Mouse (Mus musculus) heart, embryonic 12.5 days (tissue): ENCODE measurements around the gene Cry1. TPM values are rescaled to one million over a fixed set of nuclear protein-coding genes. Genes with fewer than 3 reads are reported as not detected.

Experiments used
- ATAC-seq: fragments of 200-750 bp; cut with Nextera tagmentation; 2 replicates; pipeline ENCODE4 v1.8.0; 2017; ENCODE audit warnings: moderate TSS enrichment, moderate library complexity; ENCODE audit not compliant: insufficient number of reproducible peaks, low FRiP score
- H3K27ac ChIP-seq: fragments of 300-500 bp; sonication (generic); 2 replicates; pipeline ENCODE4 v1.5.1; 2016; ENCODE audit warnings: mild to moderate bottlenecking, moderate library complexity; ENCODE audit not compliant: poor library complexity, severe bottlenecking
- H3K27me3 ChIP-seq: fragments of 300-500 bp; sonication (generic); replicated peaks from 2 replicates; pipeline ENCODE4 v1.6.1; 2016; ENCODE audit warnings: mild to moderate bottlenecking, moderate library complexity
- H3K36me3 ChIP-seq: fragments of 300-500 bp; sonication (generic); 2 replicates; pipeline ENCODE4 v1.6.1; 2016; ENCODE audit warnings: mild to moderate bottlenecking, moderate library complexity
- H3K4me1 ChIP-seq: fragments of 300-500 bp; sonication (generic); replicated peaks from 2 replicates; pipeline ENCODE4 v1.6.1; 2016; ENCODE audit warnings: mild to moderate bottlenecking
- H3K4me2 ChIP-seq: fragments of 300-500 bp; sonication (generic); 2 replicates; pipeline ENCODE4 v1.6.1; 2016; ENCODE audit warnings: mild to moderate bottlenecking, moderate library complexity
- H3K4me3 ChIP-seq: fragments of 300-500 bp; sonication (generic); 2 replicates; pipeline ENCODE4 v1.5.1; 2016; ENCODE audit warnings: mild to moderate bottlenecking
- H3K9ac ChIP-seq: fragments of 300-500 bp; sonication (generic); 2 replicates; pipeline ENCODE4 v1.6.1; 2016; ENCODE audit warnings: mild to moderate bottlenecking, moderate library complexity
- H3K9me3 ChIP-seq: fragments of 300-500 bp; sonication (generic); replicated peaks from 2 replicates; pipeline ENCODE4 v1.6.1; 2016; ENCODE audit warnings: mild to moderate bottlenecking, moderate library complexity
- WGBS: fragments of 180-500 bp; shearing (Covaris S2); methylation state at CpG from one replicate; pipeline ENCODE4 v1.1.7; 2016; 5-methylcytosine and 5-hydroxymethylcytosine counted together
- polyA plus RNA-seq: library from polyadenylated mRNA; unstranded; fragments of >200 nt; fragmentation: Nextera tagmentation; extraction: Ambion mirVana; gene quantifications from 2 replicates; pipeline ENCODE4 v1.2.1, GENCODE M21; 2016

Gene Cry1
- polyA plus RNA-seq, 1 experiment from 2014 or later = 20.5 TPM

DNA sequence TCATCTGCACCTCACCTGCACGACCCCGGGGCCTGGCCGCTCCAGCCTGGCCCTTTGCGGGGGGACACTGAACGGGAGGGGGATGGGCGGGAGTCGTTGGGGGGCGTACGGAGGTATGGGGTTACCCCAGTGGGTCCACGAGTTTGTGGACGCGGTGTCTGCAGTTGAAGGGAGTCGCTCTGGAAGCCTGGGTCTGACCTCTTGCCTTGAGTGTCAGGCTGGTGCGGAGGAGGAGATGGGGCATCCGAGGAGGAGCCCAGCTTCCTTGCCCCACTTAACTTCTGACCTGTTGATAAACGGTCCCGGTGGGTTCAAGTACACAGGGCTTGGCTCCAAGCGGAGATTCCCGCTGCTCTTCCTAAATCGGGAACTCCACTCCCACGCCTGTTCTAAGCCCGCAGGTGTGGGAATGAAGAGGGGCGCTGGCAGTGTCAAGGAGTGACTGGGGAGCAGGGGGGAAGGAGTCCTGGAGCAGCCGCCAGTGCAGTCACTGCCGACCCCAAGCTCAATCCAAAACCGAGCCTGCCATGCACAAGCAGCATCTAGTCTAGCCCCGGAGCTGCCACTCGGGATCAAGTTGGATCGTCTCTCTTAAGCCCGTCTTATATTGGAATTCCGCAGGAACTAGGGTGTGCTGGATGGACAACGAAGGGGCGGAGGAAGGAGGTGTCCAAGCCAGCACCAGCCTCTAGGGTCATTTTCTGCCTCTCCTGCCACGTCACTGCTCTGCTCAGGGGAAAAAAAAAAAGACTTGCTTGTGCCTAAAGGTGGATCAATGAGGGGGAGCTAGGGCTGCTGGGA lies 81.6 kb downstream of the Cry1 start:
- H3K4me3 ChIP-seq = peak overlapping the region; percentile 81
- H3K4me1 ChIP-seq = peaks cover 8% of the 10 kb centered on the region
- no peaks in the 10 kb centered on the region for H3K36me3 ChIP-seq
- ATAC-seq = peak; percentile 56
- H3K27ac ChIP-seq = peak overlapping the region; percentile 89
- no peaks in the 10 kb centered on the region for H3K9me3 ChIP-seq
- under 1% methylated on average over 34 of the region's 34 CpGs for WGBS
- H3K27me3 ChIP-seq = no peaks in the 10 kb centered on the region
- H3K4me2 ChIP-seq = peak overlapping the region; percentile 88
- peak overlapping the region; percentile 91 for H3K9ac ChIP-seq

DNA sequence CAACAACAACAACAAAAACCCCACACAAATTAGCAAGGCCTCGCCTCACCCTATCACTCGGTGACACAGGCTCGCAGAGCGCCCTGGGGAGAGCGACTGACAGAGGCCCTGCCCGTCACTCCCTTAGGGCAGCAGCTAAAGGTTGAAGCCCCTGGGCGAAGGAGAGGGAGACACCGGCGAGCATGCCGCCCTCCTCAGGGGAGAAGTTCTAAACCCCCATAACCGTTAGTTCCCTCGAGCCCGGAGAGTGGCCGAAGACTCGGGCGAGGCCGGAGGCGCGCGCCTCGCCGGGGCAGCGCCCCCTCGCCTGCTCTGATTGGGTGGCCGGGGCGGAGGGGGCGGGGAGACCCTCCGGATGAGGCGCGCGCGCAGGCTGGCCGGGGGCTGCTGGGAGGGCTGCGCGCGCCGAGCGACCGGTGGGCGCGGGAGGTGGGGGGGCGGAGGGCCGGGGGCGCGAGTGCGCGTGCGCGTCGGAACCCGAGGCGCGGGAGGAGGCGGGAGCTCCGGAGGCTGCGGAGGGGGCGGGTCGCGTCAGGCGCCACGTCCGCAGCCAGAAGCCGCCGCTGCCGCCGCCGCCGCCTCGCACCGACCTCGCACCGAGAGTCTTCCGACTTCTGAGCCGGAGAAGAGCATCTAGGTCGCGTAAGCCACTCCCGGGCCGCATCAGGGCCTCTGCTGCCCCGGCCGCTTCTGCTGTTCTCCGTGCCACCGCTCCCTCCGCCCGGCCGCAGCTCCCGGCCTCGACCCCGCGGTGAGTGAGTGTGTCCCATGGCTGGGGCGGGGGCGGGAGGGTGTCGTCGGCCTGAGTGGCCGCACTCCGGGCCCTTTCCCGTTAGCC lies 82.4 kb downstream of the Cry1 start, which contains the start of the genes Fhl4 and Tmem263:
Fhl4 (minus strand) TSS at position 249 of the 838 bp plus-strand sequence.
Tmem263 (plus strand) TSS at position 381 of the 838 bp plus-strand sequence.
- H3K4me2 ChIP-seq = peak within 1 kb of the TSS; percentile 88
- H3K36me3 ChIP-seq = no peaks in the 10 kb centered on the region
- H3K9ac ChIP-seq = peak within 1 kb of the TSS; percentile 91
- no peaks in the 10 kb centered on the region for H3K9me3 ChIP-seq
- H3K4me1 ChIP-seq = peaks cover 8% of the 10 kb centered on the region
- H3K4me3 ChIP-seq = peak within 1 kb of the TSS; percentile 81
- peak within 1 kb of the TSS; percentile 89 for H3K27ac ChIP-seq
- peak; percentile 97 for ATAC-seq
- no peaks in the 10 kb centered on the region for H3K27me3 ChIP-seq
- 2% methylated on average over 79 of the region's 96 CpGs for WGBS

DNA sequence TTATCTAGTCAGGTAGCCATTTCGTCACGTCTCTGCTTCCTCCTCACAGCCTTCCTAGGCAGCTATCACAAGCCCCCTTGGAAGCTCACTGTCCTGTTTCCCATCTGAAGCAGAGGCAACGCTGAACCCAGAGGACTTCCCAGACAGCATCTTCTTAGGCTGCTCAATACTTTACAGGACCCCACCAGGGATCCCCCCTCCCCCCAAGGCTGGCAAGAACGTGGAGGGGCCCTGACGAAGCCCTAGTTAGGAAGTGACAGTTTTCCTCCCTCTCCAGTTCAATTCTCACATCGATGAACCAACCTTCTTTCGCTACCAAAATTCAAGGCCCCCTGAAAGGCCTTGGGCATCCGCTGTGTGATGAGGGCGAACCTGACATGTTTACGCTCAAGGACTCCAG lies 83.0 kb downstream of the Cry1 start:
- 2% methylated on average over 10 of the region's 10 CpGs for WGBS
- peak overlapping the region; percentile 88 for H3K4me2 ChIP-seq
- ATAC-seq = 0 out of 2 replicates have a peak, but pooled peaks have one; percentile 4
- no peaks in the 10 kb centered on the region for H3K9me3 ChIP-seq
- peak overlapping the region; percentile 81 for H3K4me3 ChIP-seq
- peaks cover 8% of the 10 kb centered on the region for H3K4me1 ChIP-seq
- H3K27me3 ChIP-seq = no peaks in the 10 kb centered on the region
- H3K27ac ChIP-seq = peak overlapping the region; percentile 86
- H3K36me3 ChIP-seq = no peaks in the 10 kb centered on the region
- peak overlapping the region; percentile 91 for H3K9ac ChIP-seq

Other genes with a start within 250 kb of the Cry1 start
- 1.3 and 1.8 TPM in 2 replicates for gene Fhl4, start 82.6 kb downstream of the Cry1 start, polyA plus RNA-seq
- gene Tmem263, start 82.4 kb downstream of the Cry1 start, polyA plus RNA-seq = 64.4 and 65.6 TPM in 2 replicates
- 13.0 and 14.3 TPM in 2 replicates for gene Mterf2, start 57.0 kb downstream of the Cry1 start, polyA plus RNA-seq
- gene Btbd11, start 201.8 kb upstream of the Cry1 start, polyA plus RNA-seq = 0.98 and 1.2 TPM in 2 replicates